Mouse (Mus musculus) forebrain, embryonic 11.5 days (tissue): Measurements from ENCODE around the gene Mrps15. TPM values are rescaled to one million over a fixed set of nuclear protein-coding genes. Genes with fewer than 3 reads are reported as not detected.

Experiments
- ATAC-seq: fragments of 200-750 bp; cut with Nextera tagmentation; replicated peaks from 2 replicates; pipeline ENCODE4 v1.8.0; 2017; ENCODE audit warnings: moderate TSS enrichment; ENCODE audit not compliant: low FRiP score
- DNase-seq: peaks from one replicate; pipeline ENCODE4 v3.0.0-alpha.2; 2017; ENCODE audit warnings: low spot score
- H3K27ac ChIP-seq: fragments of 300-500 bp; sonication (generic); 2 replicates; pipeline ENCODE4 v1.5.1; 2014; ENCODE audit warnings: low read depth, low read length
- H3K27me3 ChIP-seq: fragments of 300-500 bp; sonication (generic); 2 replicates; pipeline ENCODE4 v1.6.1; 2014; ENCODE audit warnings: mild to moderate bottlenecking, low read length, mixed read lengths; ENCODE audit not compliant: control insufficient read depth, insufficient read depth
- H3K36me3 ChIP-seq: fragments of 300-500 bp; sonication (generic); 2 replicates; pipeline ENCODE4 v1.6.1; 2014; ENCODE audit warnings: mild to moderate bottlenecking, low read length, moderate library complexity, mixed read lengths; ENCODE audit not compliant: control insufficient read depth, insufficient read depth
- H3K4me1 ChIP-seq: fragments of 300-500 bp; sonication (generic); replicated peaks from 2 replicates; pipeline ENCODE4 v1.6.1; 2014; ENCODE audit warnings: low read length, mixed read lengths; ENCODE audit not compliant: control insufficient read depth, insufficient read depth
- H3K4me2 ChIP-seq: fragments of 300-500 bp; sonication (generic); 2 replicates; pipeline ENCODE4 v1.6.1; 2014; ENCODE audit warnings: low read depth, mild to moderate bottlenecking, low read length, moderate library complexity, mixed read lengths; ENCODE audit not compliant: severe bottlenecking
- H3K4me3 ChIP-seq: fragments of 300-500 bp; sonication (generic); 2 replicates; pipeline ENCODE4 v1.5.1; 2014; ENCODE audit warnings: low read depth, low read length
- H3K9ac ChIP-seq: fragments of 300-500 bp; sonication (generic); 2 replicates; pipeline ENCODE4 v1.6.1; 2014; ENCODE audit warnings: low read length
- H3K9me3 ChIP-seq: fragments of 300-500 bp; sonication (generic); 2 replicates; pipeline ENCODE4 v1.6.1; 2016; ENCODE audit warnings: low read length, mixed read lengths; ENCODE audit not compliant: control insufficient read depth
- WGBS: fragments of 180-500 bp; shearing (Covaris S2); extraction: QIAGEN DNeasy Blood & Tissue Kit; methylation state at CpG from one replicate; pipeline ENCODE4 v1.1.7; 2014; 5-methylcytosine and 5-hydroxymethylcytosine counted together
- polyA plus RNA-seq: library from polyadenylated mRNA; unstranded; fragments of >200 nt; fragmentation: Nextera tagmentation; extraction: Ambion mirVana; gene quantifications from 2 replicates; pipeline ENCODE4 v1.2.1, GENCODE M21; 2014

The Mrps15 gene
- 126 TPM in 2 replicates for polyA plus RNA-seq

- no peaks in the 10 kb centered on the region for H3K4me1 ChIP-seq
- no peaks in the 10 kb centered on the region for H3K27me3 ChIP-seq
- peak within 1 kb of the TSS; percentile 90 for H3K4me2 ChIP-seq
- under 1% methylated on average over 56 of the region's 56 CpGs for WGBS
- DNase-seq = peak; percentile 93
- H3K36me3 ChIP-seq = no peaks in the 10 kb centered on the region; the same call in 1 of the 2 replicates
- 0 out of 2 replicates have a peak within 1 kb of the TSS, but pooled peaks have one; percentile 46 for H3K27ac ChIP-seq
- H3K9ac ChIP-seq = peak within 1 kb of the TSS; percentile 84
- H3K4me3 ChIP-seq = peak within 1 kb of the TSS; percentile 75
- no peaks in the 10 kb centered on the region for H3K9me3 ChIP-seq
- peak; percentile 94 for ATAC-seq
Measured at GRCm38 (mm10) chr4:126046851-126047585, at the start of gene Mrps15. Mrps15 (plus strand) TSS chr4:126046925.

GRCm38 (mm10) chr4:125997826-125998225, 48.9 kb upstream of the Mrps15 start:
- no peak overlapping the region for H3K27ac ChIP-seq
- H3K4me2 ChIP-seq = no peak overlapping the region
- no peak overlapping the region for H3K9ac ChIP-seq
- peaks cover 3% of the 10 kb centered on the region; the same call in 1 of the 2 replicates for H3K9me3 ChIP-seq
- no peaks in the 10 kb centered on the region for H3K36me3 ChIP-seq
- no peak overlapping the region for H3K4me3 ChIP-seq
- DNase-seq (no peak), ATAC-seq (no peak)
- 96% methylated on average over 2 of the region's 2 CpGs for WGBS
- H3K27me3 ChIP-seq = no peaks in the 10 kb centered on the region
- H3K4me1 ChIP-seq = no peaks in the 10 kb centered on the region

DNA sequence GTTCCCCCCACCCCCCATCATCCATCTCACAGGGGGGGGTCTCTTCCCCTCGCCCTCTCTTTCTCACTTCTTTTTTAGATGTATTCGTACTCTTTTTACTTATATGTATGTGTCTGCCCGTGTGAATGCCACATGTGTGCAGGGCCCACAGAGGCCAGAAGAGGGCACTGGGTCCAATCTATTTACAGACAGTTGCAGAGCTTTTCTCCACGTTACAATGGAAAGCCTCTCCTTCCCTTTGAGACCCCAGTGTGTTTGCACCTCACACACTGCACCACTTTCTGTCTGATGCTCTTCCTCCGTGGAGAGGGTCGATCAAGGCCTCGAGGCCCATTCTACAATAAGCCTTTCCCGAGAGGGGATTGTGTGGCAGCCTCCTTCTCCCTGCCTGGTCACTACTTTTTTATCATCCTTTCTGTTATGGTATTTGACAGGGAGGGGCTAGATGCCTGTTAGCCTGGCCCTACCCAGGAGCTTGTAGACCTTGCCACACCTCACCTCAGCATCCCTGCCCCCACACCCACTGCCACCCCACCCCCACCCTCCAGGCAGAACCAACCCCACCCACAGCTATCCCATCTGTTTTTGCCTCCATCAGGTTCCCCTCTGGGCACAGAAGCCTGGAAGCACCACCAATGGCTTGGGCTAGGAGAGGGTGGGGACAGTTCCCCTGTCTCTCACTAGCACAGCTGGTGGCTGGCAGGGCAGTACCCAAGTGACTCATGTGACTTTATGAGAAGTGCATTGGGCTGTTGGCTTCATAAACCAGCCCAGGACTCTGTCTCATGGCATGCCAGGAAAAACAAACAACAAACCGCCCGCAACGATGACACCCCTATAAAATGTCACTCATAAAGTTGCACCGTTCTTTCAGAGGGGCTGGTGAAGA, 45.2 kb upstream of the Mrps15 start:
- Histone ChIP-seq H3K4me3 (no peak overlapping the region), H3K4me1 (no peaks in the 10 kb centered on the region), H3K36me3 (no peaks in the 10 kb centered on the region), H3K9ac (no peak overlapping the region), H3K27me3 (no peaks in the 10 kb centered on the region), H3K4me2 (no peak overlapping the region), H3K9me3 (peaks cover 3% of the 10 kb centered on the region; the same call in 1 of the 2 replicates), H3K27ac (no peak overlapping the region)
- ATAC-seq (no peak), DNase-seq (no peak)
- 90% methylated on average over 12 of the region's 12 CpGs for WGBS

DNA sequence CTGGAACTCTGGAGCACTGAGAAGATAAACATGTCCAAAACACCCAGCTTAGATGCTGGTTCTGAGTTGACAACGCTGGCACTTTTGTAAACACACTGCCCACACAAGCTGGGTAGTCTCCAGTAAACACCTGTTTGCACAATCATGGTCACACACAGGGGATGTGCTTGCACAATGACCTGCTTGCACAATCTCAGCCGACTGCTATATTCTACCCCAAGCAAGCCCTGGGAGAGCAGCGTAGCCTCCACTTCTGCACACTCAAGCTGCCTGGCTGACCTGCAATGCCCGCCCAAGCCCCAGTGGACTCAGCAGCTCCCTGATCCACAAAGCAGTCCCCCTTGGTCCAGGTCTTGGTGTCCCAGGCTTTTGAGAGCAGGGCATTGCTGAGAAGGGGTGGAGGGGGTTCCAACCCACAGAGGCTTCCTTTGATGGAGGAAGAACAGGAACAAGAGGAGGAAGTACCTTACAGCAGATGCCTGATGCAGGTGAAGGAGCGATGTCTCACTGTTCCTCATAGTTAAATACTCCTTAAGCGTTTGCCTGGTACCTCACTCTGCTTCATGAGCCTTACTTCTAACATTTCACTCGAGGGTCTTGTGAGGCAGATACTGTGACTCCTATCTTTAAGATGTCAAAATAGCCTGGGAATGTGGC, 28.9 kb upstream of the Mrps15 start:
- H3K9me3 ChIP-seq = no peaks in the 10 kb centered on the region
- ATAC-seq = no peak
- 86% methylated on average over 7 of the region's 7 CpGs for WGBS

DNA sequence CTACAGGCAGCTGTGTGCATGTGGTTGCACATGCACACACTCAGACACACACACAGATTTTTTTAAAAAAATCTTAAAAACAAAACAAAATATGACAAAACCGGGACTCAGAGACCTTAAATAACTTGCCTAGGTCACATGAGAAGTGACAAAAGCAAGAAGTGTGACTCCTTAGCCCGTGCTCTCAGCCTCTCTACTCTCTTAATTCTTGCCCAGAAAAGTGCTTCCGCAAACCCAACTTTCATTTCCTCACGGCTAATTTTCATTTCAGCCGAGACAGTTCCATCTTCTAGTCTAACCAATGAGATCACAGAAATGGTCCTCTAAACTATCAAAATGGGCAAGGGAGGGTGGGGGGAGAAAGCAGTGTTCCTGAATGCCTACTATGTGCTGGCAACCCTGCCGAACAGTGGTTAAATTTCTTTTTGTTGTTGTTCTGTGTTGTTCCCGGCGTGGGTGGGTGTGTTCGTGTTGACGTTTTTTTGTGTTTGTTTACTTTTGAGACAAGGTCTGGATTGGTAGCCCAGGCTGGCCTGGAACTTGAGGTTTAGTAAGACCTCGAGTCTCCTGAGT, 27.7 kb upstream of the Mrps15 start:
- ATAC-seq (no peak), DNase-seq (no peak)
- 82% methylated on average over 11 of the region's 11 CpGs for WGBS

More for the DNA sequence above, 28.9 kb upstream of the Mrps15 start:
- Histone ChIP-seq H3K4me2 (no peak overlapping the region), H3K27me3 (no peaks in the 10 kb centered on the region), H3K4me1 (no peaks in the 10 kb centered on the region), H3K27ac (no peak overlapping the region), H3K9ac (no peak overlapping the region), H3K36me3 (no peaks in the 10 kb centered on the region), H3K4me3 (no peak overlapping the region)
- DNase-seq = no peak

GRCm38 (mm10) chr4:126024303-126024900, 22.3 kb upstream of the Mrps15 start, which contains the start of gene Csf3r:
Csf3r (plus strand) TSS chr4:126024550.
- ATAC-seq = no peak
- WGBS = 68% methylated on average over 16 of the region's 16 CpGs
- no peaks in the 10 kb centered on the region for H3K27me3 ChIP-seq

More for the DNA sequence above, 27.7 kb upstream of the Mrps15 start:
- H3K36me3 ChIP-seq = no peaks in the 10 kb centered on the region
- no peaks in the 10 kb centered on the region for H3K27me3 ChIP-seq
- no peak overlapping the region for H3K27ac ChIP-seq
- H3K4me2 ChIP-seq = no peak overlapping the region
- no peak overlapping the region for H3K4me3 ChIP-seq
- H3K9me3 ChIP-seq = no peaks in the 10 kb centered on the region
- H3K9ac ChIP-seq = no peak overlapping the region
- no peaks in the 10 kb centered on the region for H3K4me1 ChIP-seq

GRCm38 (mm10) chr4:126025801-126026200, 20.9 kb upstream of the Mrps15 start:
- ATAC-seq (no peak), DNase-seq (no peak)
- Histone ChIP-seq H3K9ac (no peak overlapping the region), H3K27ac (no peak overlapping the region), H3K36me3 (no peaks in the 10 kb centered on the region), H3K4me1 (no peaks in the 10 kb centered on the region), H3K4me3 (no peak overlapping the region), H3K4me2 (no peak overlapping the region), H3K27me3 (no peaks in the 10 kb centered on the region), H3K9me3 (no peaks in the 10 kb centered on the region)
- 95% methylated on average over 5 of the region's 5 CpGs for WGBS

More at GRCm38 (mm10) chr4:126024303-126024900, 22.3 kb upstream of the Mrps15 start, which contains the start of gene Csf3r:
- Histone ChIP-seq H3K9ac (no peak within 1 kb of the TSS), H3K9me3 (no peaks in the 10 kb centered on the region), H3K27ac (no peak within 1 kb of the TSS), H3K4me2 (no peak within 1 kb of the TSS), H3K4me1 (no peaks in the 10 kb centered on the region), H3K4me3 (no peak within 1 kb of the TSS), H3K36me3 (no peaks in the 10 kb centered on the region)
- DNase-seq = no peak
